Mouse (Mus musculus) liver, embryonic 15.5 days (tissue): Measurements from ENCODE around the gene C1ql2. TPM values are rescaled to one million over a fixed set of nuclear protein-coding genes. Genes with fewer than 3 reads are reported as not detected.

Source experiments
- ATAC-seq: fragments of 200-750 bp; cut with Nextera tagmentation; 2 replicates; pipeline ENCODE4 v1.8.0; 2017; ENCODE audit warnings: moderate number of reproducible peaks, mild to moderate bottlenecking, moderate library complexity; ENCODE audit not compliant: insufficient read depth
- H3K27ac ChIP-seq: fragments of 300-500 bp; sonication (generic); replicated peaks from 2 replicates; pipeline ENCODE4 v1.5.1; 2015; ENCODE audit warnings: mild to moderate bottlenecking, inconsistent platforms
- H3K27me3 ChIP-seq: fragments of 300-500 bp; sonication (generic); 2 replicates; pipeline ENCODE4 v1.6.1; 2015; ENCODE audit warnings: mild to moderate bottlenecking, inconsistent platforms
- H3K36me3 ChIP-seq: fragments of 300-500 bp; sonication (generic); replicated peaks from 2 replicates; pipeline ENCODE4 v1.6.1; 2015; ENCODE audit warnings: moderate library complexity, mild to moderate bottlenecking, inconsistent platforms
- H3K4me1 ChIP-seq: fragments of 300-500 bp; sonication (generic); replicated peaks from 2 replicates; pipeline ENCODE4 v1.6.1; 2015; ENCODE audit warnings: inconsistent platforms
- H3K4me2 ChIP-seq: fragments of 300-500 bp; sonication (generic); 2 replicates; pipeline ENCODE4 v1.6.1; 2015; ENCODE audit warnings: moderate library complexity, mild to moderate bottlenecking, inconsistent platforms
- H3K4me3 ChIP-seq: fragments of 300-500 bp; sonication (generic); replicated peaks from 2 replicates; pipeline ENCODE4 v1.5.1; 2015; ENCODE audit warnings: mild to moderate bottlenecking, inconsistent platforms
- H3K9ac ChIP-seq: fragments of 300-500 bp; sonication (generic); 2 replicates; pipeline ENCODE4 v1.6.1; 2015; ENCODE audit warnings: moderate library complexity, mild to moderate bottlenecking, inconsistent platforms
- H3K9me3 ChIP-seq: fragments of 300-500 bp; sonication (generic); replicated peaks from 2 replicates; pipeline ENCODE4 v1.6.1; 2016; ENCODE audit warnings: inconsistent platforms
- WGBS: fragments of 180-500 bp; shearing (Covaris S2); methylation state at CpG from one replicate; pipeline ENCODE4 v1.1.7; 2015; ENCODE audit warnings: mixed read lengths; ENCODE audit not compliant: insufficient replicate concordance; 5-methylcytosine and 5-hydroxymethylcytosine counted together
- polyA plus RNA-seq: library from polyadenylated mRNA; unstranded; fragments of >200 nt; fragmentation: Nextera tagmentation; extraction: Ambion mirVana; gene quantifications from 2 replicates; pipeline ENCODE4 v1.2.1, GENCODE M21; 2015

The C1ql2 gene
- polyA plus RNA-seq, 1 experiment from 2014 or later, result not detected

DNA sequence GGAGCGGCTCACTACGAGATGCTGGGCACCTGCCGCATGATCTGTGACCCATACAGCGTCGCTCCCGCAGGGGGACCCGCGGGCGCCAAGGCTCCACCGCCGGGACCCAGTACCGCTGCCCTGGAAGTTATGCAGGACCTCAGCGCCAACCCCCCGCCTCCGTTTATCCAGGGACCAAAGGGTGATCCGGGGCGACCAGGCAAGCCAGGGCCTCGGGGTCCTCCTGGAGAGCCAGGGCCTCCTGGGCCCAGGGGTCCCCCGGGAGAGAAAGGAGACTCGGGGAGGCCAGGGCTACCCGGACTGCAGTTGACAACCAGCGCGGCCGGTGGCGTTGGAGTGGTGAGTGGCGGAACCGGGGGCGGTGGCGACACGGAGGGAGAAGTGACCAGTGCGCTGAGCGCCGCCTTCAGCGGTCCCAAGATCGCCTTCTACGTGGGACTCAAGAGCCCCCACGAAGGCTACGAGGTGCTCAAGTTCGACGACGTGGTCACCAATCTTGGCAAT lies 842 bp downstream of the C1ql2 start:
- Histone ChIP-seq H3K27me3 (peaks cover 96% of the 10 kb centered on the region), H3K4me1 (no peaks in the 10 kb centered on the region), H3K4me3 (no peak overlapping the region), H3K27ac (no peak overlapping the region), H3K4me2 (no peak overlapping the region), H3K36me3 (no peaks in the 10 kb centered on the region), H3K9ac (no peak overlapping the region), H3K9me3 (no peaks in the 10 kb centered on the region)
- ATAC-seq, result no peak
- 2% methylated on average over 41 of the region's 41 CpGs for WGBS

GRCm38 (mm10) chr1:120341811-120342370 lies 1.5 kb downstream of the C1ql2 start:
- WGBS, result 5% methylated on average over 17 of the region's 17 CpGs
- peak overlapping the region; percentile 29; the same call in 1 of the 2 replicates for H3K4me2 ChIP-seq
- H3K36me3 ChIP-seq, result no peaks in the 10 kb centered on the region
- H3K9me3 ChIP-seq, result no peaks in the 10 kb centered on the region
- no peak for ATAC-seq
- H3K27me3 ChIP-seq, result peaks cover 93% of the 10 kb centered on the region
- no peaks in the 10 kb centered on the region for H3K4me1 ChIP-seq
- H3K9ac ChIP-seq, result no peak overlapping the region
- H3K27ac ChIP-seq, result no peak overlapping the region
- H3K4me3 ChIP-seq, result no peak overlapping the region

DNA sequence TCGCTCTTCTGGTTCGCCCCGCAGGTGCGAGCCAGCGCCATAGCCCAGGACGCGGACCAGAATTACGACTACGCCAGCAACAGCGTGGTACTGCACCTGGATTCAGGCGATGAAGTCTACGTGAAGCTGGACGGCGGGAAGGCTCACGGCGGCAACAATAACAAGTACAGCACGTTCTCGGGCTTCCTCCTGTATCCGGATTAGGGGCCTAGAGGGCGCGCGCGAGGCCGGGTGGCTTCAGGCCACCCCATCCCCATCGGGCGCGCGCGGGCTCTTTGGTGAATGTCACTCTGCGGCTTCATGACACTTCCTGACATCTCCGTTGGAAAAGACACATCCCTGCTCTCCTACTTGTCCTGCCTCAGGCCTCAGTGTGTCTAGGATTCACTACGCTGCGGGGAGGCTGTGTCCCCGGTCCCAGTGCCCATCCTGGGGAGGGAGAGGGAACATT lies 2.0 kb downstream of the C1ql2 start:
- H3K4me2 ChIP-seq, result peak overlapping the region; percentile 29; the same call in 1 of the 2 replicates
- no peaks in the 10 kb centered on the region for H3K36me3 ChIP-seq
- H3K9ac ChIP-seq, result no peak overlapping the region
- WGBS, result 2% methylated on average over 34 of the region's 34 CpGs
- H3K4me3 ChIP-seq, result no peak overlapping the region
- no peak overlapping the region for H3K27ac ChIP-seq
- H3K27me3 ChIP-seq, result peaks cover 90% of the 10 kb centered on the region
- ATAC-seq, result no peak
- H3K9me3 ChIP-seq, result no peaks in the 10 kb centered on the region
- no peaks in the 10 kb centered on the region for H3K4me1 ChIP-seq

DNA sequence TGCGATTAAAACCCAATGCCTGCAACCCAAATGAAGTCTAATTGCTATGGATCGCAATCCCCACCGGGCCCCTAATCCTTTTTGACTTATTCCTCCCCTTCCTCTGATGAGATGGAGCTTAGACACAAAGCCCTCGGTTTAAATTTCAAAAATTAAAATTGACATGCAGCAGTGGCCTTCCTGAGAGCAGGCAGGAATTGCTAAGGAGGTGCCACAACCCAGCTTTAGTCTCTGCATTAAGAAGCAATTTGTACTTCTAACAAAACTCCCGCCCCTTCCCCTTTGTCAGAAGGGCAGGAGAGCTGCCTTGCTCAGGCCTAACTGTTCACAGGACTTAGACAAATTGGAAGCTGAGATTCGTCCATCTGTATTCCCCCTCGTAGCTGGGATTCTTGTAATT lies 4.6 kb downstream of the C1ql2 start:
- Histone ChIP-seq H3K4me1 (no peaks in the 10 kb centered on the region), H3K9me3 (no peaks in the 10 kb centered on the region), H3K9ac (no peak overlapping the region), H3K36me3 (no peaks in the 10 kb centered on the region), H3K27ac (no peak overlapping the region), H3K4me3 (no peak overlapping the region), H3K27me3 (peaks cover 64% of the 10 kb centered on the region), H3K4me2 (no peak overlapping the region)
- ATAC-seq, result no peak
- whole genome bisulfite sequencing, result 16% methylated on average over 7 of the region's 7 CpGs

GRCm38 (mm10) chr1:120354387-120354786 lies 14.0 kb downstream of the C1ql2 start:
- no peak for ATAC-seq
- WGBS, result 36% methylated on average over 2 of the region's 2 CpGs

DNA sequence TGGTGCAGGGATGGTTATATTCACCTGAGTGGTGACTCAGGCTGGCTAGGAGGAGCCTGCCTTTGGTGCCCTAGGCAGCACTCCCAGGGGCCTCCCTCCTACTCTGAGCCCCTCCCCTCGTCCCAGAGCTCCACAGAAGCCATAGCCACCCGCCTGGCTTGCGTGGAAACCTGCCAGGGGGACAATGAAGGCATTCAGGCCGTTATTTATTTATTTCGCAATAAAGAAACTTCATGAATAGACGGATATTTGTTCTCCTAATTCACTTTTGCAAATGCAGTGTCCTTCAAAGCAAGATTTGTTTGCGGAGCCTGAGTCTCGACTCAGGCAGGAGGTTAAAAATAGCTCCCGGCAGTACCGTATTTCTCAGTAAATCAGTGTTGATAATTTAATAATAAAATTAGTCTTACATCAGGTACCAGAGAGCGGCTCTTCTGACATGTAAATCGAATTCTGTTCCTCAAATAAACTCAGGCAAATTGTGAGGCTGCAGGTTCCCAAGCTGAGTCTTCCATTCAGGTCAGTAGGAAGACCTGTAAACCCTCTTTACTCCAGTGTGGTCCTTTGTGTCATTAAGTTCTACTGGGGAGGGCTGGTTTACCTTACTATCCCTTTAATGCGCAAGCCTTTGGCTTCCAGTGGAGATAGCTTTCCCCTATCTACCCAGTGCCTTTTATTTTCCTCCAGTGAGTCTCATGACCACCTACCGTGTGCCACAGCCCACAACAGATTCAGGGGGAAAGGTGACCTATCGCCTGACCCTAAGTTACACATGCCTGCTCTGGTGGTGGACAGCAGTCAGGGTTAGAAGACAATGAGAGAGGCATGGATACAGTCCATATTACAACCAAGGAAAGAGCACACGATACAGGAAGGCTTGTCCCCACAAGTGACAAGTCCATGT lies 17.2 kb downstream of the C1ql2 start:
- Histone ChIP-seq H3K27me3 (no peaks in the 10 kb centered on the region), H3K4me2 (peak overlapping the region; percentile 31; the same call in 1 of the 2 replicates), H3K9ac (no peak overlapping the region), H3K36me3 (no peaks in the 10 kb centered on the region), H3K27ac (no peak overlapping the region), H3K4me3 (no peak overlapping the region), H3K4me1 (no peaks in the 10 kb centered on the region), H3K9me3 (no peaks in the 10 kb centered on the region)
- WGBS, result 17% methylated on average over 16 of the region's 16 CpGs
- no peak for ATAC-seq

More at GRCm38 (mm10) chr1:120354387-120354786, 14.0 kb downstream of the C1ql2 start:
- H3K4me1 ChIP-seq, result no peaks in the 10 kb centered on the region
- no peaks in the 10 kb centered on the region for H3K27me3 ChIP-seq
- H3K4me2 ChIP-seq, result no peak overlapping the region
- H3K9me3 ChIP-seq, result no peaks in the 10 kb centered on the region
- no peak overlapping the region for H3K9ac ChIP-seq
- H3K27ac ChIP-seq, result no peak overlapping the region
- H3K4me3 ChIP-seq, result no peak overlapping the region
- no peaks in the 10 kb centered on the region for H3K36me3 ChIP-seq

DNA sequence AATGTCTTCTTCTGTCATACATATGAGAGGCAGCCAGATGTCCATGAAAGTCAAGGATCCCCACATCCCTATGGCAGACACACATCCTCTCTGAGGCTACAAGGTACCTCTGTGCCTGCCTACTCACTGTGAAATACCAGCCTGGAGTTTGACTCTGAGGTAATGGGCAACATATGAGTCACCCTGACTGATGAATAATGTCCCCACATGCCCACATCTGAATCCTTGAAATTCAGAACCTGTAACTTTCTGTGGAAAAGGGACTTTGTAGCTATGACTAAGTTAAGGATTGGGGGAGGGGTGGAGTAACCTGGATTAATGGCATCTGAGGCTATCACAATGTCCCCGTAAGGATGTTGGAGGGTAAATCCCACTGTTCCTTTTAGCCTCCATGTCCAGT lies 23.3 kb downstream of the C1ql2 start:
- 70% methylated on average over 1 of the region's 1 CpGs for WGBS
- no peaks in the 10 kb centered on the region for H3K36me3 ChIP-seq
- no peak overlapping the region for H3K27ac ChIP-seq
- H3K9ac ChIP-seq, result no peak overlapping the region
- H3K27me3 ChIP-seq, result no peaks in the 10 kb centered on the region
- no peak overlapping the region for H3K4me3 ChIP-seq
- H3K9me3 ChIP-seq, result no peaks in the 10 kb centered on the region
- ATAC-seq, result no peak
- H3K4me2 ChIP-seq, result no peak overlapping the region
- H3K4me1 ChIP-seq, result no peaks in the 10 kb centered on the region

GRCm38 (mm10) chr1:120368138-120368537 lies 27.8 kb downstream of the C1ql2 start:
- H3K27me3 ChIP-seq, result no peaks in the 10 kb centered on the region
- no peaks in the 10 kb centered on the region for H3K4me1 ChIP-seq
- ATAC-seq, result no peak
- H3K36me3 ChIP-seq, result no peaks in the 10 kb centered on the region
- 47% methylated on average over 3 of the region's 3 CpGs for WGBS
- no peaks in the 10 kb centered on the region for H3K9me3 ChIP-seq
- H3K9ac ChIP-seq, result no peak overlapping the region
- no peak overlapping the region for H3K4me3 ChIP-seq
- no peak overlapping the region for H3K27ac ChIP-seq
- H3K4me2 ChIP-seq, result no peak overlapping the region

- no peak overlapping the region for H3K4me3 ChIP-seq
- H3K9me3 ChIP-seq, result no peaks in the 10 kb centered on the region
- H3K4me1 ChIP-seq, result no peaks in the 10 kb centered on the region
- H3K27me3 ChIP-seq, result no peaks in the 10 kb centered on the region
- H3K36me3 ChIP-seq, result no peaks in the 10 kb centered on the region
- 73% methylated on average over 7 of the region's 7 CpGs for WGBS
- no peak overlapping the region for H3K9ac ChIP-seq
- no peak for ATAC-seq
- H3K27ac ChIP-seq, result no peak overlapping the region
- no peak overlapping the region for H3K4me2 ChIP-seq
These were observed 33.7 kb downstream of the C1ql2 start for GRCm38 (mm10) chr1:120374131-120374530.

DNA sequence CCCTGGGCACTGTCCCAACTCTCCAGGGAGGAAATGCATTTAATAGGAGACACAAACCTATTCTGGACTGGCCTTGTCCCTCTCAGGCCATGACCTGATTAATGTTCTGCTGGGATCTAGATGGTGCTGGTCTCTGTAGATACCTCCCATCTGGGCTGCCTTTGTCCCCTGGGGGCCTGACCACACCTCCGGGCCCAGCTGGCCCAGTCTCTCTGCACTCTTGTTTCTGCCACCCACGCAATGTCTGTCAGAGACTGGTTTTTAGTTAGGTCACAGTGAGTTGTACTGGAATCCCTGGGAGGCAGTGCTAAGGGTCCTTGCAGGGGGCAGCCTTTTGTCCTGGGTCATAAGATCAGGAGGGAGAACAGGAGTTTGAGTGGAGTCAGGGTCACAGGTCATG lies 34.5 kb downstream of the C1ql2 start:
- 71% methylated on average over 2 of the region's 2 CpGs for WGBS
- Histone ChIP-seq H3K4me3 (no peak overlapping the region), H3K36me3 (no peaks in the 10 kb centered on the region), H3K4me1 (no peaks in the 10 kb centered on the region), H3K27me3 (no peaks in the 10 kb centered on the region), H3K9me3 (no peaks in the 10 kb centered on the region), H3K4me2 (no peak overlapping the region), H3K9ac (no peak overlapping the region), H3K27ac (no peak overlapping the region)
- no peak for ATAC-seq

- no peak overlapping the region for H3K9ac ChIP-seq
- H3K27me3 ChIP-seq, result no peaks in the 10 kb centered on the region
- H3K4me1 ChIP-seq, result no peaks in the 10 kb centered on the region
- no peaks in the 10 kb centered on the region for H3K9me3 ChIP-seq
- H3K36me3 ChIP-seq, result no peaks in the 10 kb centered on the region
- no peak for ATAC-seq
- no peak overlapping the region for H3K4me2 ChIP-seq
- 72% methylated on average over 18 of the region's 18 CpGs for WGBS
- H3K4me3 ChIP-seq, result no peak overlapping the region
- no peak overlapping the region for H3K27ac ChIP-seq
These were observed 44.7 kb downstream of the C1ql2 start for GRCm38 (mm10) chr1:120385029-120385571.
